Mouse (Mus musculus) urinary bladder, adult 2 months (tissue): ENCODE results near the gene 6430571L13Rik. TPM values are rescaled to one million over a fixed set of nuclear protein-coding genes. Genes with fewer than 3 reads are reported as not detected.
"Not testable (repeated sequence)": the region's sequence is repeated elsewhere in the genome, so short reads cannot be mapped to it uniquely, and the experiment has no call there.

Experiments used
- DNase-seq: peaks from one replicate; pipeline ENCODE4 v3.0.0; 2022; ENCODE audit warnings: low spot score
- polyA plus RNA-seq: library from polyadenylated mRNA; depleted of rRNA; stranded (reverse); fragments of >200 nt; gene quantifications from 2 replicates; pipeline ENCODE4 v1.2.3, GENCODE M21; 2012; rRNA removed

Gene 6430571L13Rik
- 1.7 and 1.9 TPM in 2 replicates for polyA plus RNA-seq

DNA sequence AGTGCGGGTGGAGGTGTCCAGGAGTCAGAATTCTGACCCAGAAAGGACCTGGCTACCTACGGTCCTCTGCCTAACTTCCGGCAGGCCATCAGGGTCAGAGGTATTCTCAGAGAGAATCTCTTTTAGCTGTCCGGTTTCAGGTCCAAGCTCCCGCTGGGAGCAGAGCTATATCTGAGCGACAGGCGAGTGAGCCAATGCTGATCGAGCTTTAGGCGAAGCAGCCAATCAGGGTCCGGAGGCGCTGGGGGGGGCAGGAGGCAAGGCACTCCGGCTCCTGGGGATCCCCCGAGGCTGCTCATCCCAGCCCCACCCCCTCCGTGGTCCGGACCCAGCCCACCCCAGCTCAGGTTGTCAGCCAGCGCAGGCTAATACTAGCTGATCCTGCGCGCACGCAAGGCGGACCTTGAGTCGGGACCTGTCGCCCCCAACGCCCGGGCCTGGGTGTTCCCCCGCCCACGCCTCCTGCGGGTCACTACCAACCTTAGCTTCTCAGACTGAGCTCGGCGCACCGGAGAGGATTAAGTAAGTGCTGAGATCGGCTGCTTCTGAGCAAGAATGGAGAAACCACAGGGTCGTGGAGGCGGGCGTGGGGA, at the start of gene 6430571L13Rik:
TSS of gene 6430571L13Rik (plus strand) at position 336 of the 593 bp plus-strand sequence.
- DNase-seq: peak; percentile 86

DNA sequence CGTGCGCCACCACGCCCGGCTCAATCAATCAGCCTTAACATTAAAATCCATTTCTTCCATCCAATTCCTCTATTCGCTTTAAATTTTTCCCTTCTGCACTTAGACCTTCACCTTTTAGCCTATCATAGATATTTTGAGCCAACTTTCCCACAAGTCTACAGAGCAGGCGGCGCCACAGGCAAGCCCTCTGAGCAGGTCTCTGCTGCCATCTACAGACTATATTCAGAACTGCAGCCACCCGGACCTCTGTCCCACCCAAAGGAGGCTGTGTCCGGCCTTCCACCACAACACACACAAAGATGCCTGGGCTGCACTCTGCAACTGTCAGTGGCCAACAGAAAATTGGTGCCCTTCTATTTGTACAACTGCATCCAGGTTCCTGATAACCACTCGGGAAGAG, 49.5 kb upstream of the 6430571L13Rik start:
- DNase-seq: no peak

DNA sequence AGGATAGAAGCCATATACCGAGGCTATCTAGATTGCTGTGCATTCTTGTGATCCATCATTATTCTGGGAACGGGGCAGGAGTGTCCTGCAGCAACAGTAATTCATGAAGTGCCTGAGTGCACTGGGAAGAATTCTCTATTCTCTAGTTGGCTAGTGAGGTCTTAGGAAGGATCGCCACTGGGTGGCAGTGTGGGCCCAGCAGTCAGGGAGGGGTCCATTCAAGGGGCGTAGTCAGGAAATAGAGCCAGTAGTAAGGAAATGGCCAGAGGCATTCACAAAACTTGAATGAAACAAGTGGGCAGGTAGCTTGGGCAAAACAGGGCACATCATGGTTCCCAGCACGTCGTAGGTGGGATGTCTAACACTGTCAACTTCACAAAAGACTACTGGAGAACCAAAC, 46.2 kb upstream of the 6430571L13Rik start:
- DNase-seq: peak; percentile 75

DNA sequence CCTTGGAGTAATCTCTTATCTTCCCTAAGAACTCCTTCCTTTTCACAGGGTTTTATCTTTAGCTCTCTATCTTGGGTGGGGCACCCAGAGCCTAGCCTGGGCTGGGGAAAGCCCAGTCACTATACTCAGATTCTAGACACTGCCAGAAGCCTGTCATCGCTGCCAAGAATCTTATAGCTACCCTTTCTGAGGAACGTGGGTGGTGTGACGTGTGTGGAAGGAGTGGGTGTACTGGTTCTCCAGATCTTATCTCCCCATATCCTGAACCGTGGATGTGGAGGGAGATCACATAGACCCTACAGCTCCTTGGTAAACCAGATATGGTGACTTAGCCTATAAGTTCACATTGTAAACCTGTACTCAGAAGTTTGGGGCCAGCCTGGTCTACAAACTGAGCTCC, 44.8 kb upstream of the 6430571L13Rik start:
- no peak for DNase-seq

DNA sequence AAGGTAGTCTGAATTCAATTTTAAA, 44.6 kb upstream of the 6430571L13Rik start, which contains the start of gene Cish:
TSS of gene Cish (plus strand) at position 11 of the 25 bp plus-strand sequence.
- DNase-seq: no peak

- no peak for DNase-seq
These were observed 44.4 kb upstream of the 6430571L13Rik start for GRCm38 (mm10) chr9:107296041-107296440.

DNA sequence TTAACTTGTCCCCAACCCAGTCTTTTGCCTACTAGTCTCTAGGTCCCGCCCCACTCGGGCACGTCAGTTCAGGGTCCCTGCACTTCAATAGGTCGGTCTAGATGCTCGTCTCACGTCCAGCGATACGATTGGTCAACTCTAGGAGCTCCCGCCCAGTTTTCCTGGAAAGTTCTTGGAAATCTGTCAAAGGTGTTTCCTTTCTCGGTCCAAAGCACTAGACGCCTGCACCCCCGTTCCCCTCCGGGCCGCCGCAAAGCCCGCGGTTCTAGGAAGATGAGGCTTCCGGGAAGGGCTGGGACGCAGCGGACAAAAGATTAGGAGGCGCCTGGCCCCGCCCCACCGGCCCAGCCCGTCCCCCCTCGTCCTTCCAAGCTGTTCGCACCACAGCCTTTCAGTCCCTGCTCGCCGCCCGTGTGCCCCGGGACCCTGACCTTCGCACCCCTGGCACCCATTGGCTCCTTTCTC, 43.9 kb upstream of the 6430571L13Rik start:
- DNase-seq: peak; percentile 88

DNA sequence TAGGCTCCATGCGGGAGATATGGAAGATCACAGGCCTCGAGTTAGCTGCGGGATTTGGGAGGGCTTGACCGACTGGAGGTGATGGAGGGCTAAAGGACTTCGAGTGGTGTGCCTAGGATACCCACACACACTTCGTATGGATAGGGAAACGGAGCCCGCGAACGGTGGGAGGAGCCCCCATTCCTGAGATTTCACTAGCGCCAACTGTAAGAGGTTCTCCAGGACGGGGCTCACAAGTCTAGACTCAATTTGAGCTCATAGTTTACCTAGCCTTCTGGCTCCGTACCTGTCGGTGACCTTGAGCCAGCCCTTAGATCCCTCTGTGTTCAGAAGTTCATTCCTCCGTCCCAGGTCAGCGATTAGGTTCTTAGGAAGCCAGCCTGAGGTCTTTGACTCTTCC, 43.3 kb upstream of the 6430571L13Rik start:
- no peak for DNase-seq

GRCm38 (mm10) chr9:107297658-107298057, 42.7 kb upstream of the 6430571L13Rik start:
- no peak for DNase-seq

- DNase-seq: peak; percentile 25
These were observed 42.2 kb upstream of the 6430571L13Rik start for GRCm38 (mm10) chr9:107298059-107298780.

- no peak for DNase-seq
These were observed 41.5 kb upstream of the 6430571L13Rik start for GRCm38 (mm10) chr9:107298876-107299275.

GRCm38 (mm10) chr9:107299783-107300182, 40.6 kb upstream of the 6430571L13Rik start:
- DNase-seq: no peak

- no peak for DNase-seq
These were observed 40.0 kb upstream of the 6430571L13Rik start for GRCm38 (mm10) chr9:107300224-107300973.

DNA sequence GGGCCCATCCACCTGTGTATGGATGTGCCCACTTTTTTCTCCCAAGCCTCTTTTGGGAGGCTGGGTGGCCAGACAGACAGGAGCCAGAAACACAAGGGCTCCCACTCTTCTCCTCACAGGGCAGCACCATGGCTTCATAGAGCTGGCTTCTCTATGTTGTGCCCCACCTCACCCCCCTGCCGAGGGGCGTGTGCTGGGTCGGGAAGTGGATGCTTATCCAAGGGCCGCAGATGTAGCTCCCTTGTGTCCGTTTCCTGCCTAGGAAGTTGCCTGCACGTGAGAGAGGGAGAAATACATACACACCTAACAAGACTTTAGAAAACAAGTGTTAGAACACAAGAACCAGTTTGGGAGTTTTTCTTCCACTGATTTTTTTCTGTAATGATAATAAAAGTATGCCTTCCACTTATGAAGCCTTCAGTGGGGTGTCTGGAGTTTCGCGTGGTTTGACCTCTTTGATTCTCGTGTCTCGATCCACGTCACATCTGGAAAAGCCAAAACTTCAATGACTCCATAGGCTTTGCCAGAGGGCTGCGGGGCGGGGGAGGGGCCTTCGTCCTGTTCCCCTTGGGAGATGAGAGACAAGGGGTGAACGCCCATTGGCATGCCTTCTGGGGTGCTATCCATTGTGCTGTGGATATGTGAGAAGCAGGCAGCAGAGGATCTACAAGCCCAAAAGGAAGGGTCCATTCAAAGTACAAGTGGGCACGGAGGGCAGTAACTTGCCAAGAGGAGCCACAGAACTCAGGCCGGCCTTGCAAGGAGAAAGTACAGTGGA, 38.7 kb upstream of the 6430571L13Rik start:
- no peak for DNase-seq

DNA sequence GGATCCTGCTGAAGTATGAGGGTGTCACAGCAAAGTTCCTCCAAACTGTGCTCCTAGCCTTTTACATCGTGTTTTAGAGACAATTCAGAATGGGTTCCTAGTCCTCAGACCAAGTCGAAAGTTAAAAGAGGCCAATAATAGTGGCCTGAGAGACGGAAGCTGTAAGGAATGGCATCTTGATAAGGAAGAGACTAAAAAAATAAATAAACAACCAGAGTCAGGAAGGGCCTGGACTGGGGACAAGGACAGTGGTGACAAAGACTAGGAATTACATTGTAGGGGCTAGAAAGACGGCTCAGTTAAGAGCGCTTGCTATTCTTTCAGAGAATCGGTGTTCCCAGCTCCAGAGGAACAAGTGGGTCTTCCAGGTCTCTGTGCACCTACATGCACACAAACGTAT, 37.8 kb upstream of the 6430571L13Rik start:
- no peak for DNase-seq

GRCm38 (mm10) chr9:107303121-107303820, 37.1 kb upstream of the 6430571L13Rik start:
- DNase-seq: no peak

- no peak for DNase-seq
These were observed 36.5 kb upstream of the 6430571L13Rik start for GRCm38 (mm10) chr9:107303900-107304299.

DNA sequence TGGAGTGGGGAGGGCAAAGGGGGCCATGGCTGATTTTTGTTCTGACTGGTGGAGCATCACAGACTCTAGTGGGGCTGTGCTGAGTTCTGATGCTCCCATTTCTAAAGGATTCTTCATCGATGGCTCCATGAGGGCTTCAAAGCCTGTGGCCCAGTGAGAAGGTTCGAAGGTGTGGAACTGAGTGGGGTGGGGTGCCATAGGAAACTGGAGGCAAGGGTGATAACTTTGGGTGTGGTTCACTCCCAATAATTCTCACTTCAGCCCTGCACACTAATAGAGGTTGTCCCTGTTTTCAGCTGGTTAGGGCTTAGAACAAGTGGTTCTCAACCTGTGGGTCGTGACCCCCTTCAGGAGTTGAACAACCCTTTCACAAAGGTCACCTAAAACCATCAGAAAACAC, 36.0 kb upstream of the 6430571L13Rik start:
- DNase-seq: no peak

DNA sequence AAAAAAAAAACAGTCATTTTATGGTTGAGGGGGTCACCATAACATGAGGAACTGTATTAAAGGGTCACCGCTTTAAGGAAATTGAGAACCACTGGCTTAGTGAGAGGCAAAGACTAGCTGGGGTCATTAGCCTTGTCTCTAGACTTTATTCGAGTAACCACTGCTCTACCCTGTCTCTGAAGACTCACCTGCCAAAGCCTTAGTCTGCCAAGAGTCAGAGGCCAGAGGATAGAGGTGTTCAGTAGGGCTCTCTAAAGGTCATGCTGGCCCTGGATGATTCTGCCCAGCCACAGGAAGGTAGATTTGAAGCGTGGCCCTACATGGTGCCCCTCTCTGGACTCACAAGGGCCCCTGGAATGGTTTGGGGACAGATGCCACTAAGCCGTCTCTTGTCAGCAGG, 35.4 kb upstream of the 6430571L13Rik start:
- DNase-seq: no peak

GRCm38 (mm10) chr9:107305601-107306542, 34.5 kb upstream of the 6430571L13Rik start:
- DNase-seq: peak; percentile 53

GRCm38 (mm10) chr9:107306673-107307072, 33.7 kb upstream of the 6430571L13Rik start:
- not testable (repeated sequence) for DNase-seq
